Mouse (Mus musculus) B cell, adult 67 days (primary cell): ENCODE measurements around the gene Zfp960. TPM values are rescaled to one million over a fixed set of nuclear protein-coding genes. Genes with fewer than 3 reads are reported as not detected.

Experiments
- total RNA-seq, 2 experiments: library from RNA; stranded (reverse); gene quantifications; 4 replicates each; pipeline ENCODE4 v1.2.4; 2023

The Zfp960 gene
- 1 to 10 TPM; 2.9 to 4.2 TPM for total RNA-seq

GRCm38 (mm10) chr17:17063628-17064494 lies at the start of gene Zfp960:
Gene Zfp960, plus strand, starts transcription at chr17:17064113.

GRCm38 (mm10) chr17:17120830-17121502 lies 57.1 kb downstream of the Zfp960 start, which contains the start of gene Zfp97:
Gene Zfp97, plus strand, starts transcription at chr17:17121415.

Other genes starting within 250 kb of the Zfp960 start
- 10 to 100 TPM; 12.4 to 14.3 TPM for gene Zfp97, start 57.3 kb downstream of the Zfp960 start, total RNA-seq